Mouse (Mus musculus): Measurements from ENCODE around the gene Ercc4. TPM values are rescaled to one million over a fixed set of nuclear protein-coding genes. Genes with fewer than 3 reads are reported as not detected.

The Ercc4 gene
- polyA plus RNA-seq, 2 experiments = 3.1 TPM

GRCm38 (mm10) chr16:13147810-13148555 lies 38.5 kb downstream of the Ercc4 start:
- Histone ChIP-seq H3K4me3 (ENCODE audit: insufficient read depth in 1 of 2, low read depth in 2 of 2, low read length in 2 of 2) (no peak overlapping the region), H3K36me3 (replicated peaks; ENCODE audit: control insufficient read depth, insufficient read depth, low read depth) (no peaks in the 10 kb centered on the region; the same call in none of the 2 replicates), H3K4me2 (ENCODE audit: low read depth) (no peak overlapping the region), H3K9me3 (ENCODE audit: control insufficient read depth, low read length) (no peaks in the 10 kb centered on the region), H3K27ac (no peak overlapping the region), H3K9ac (replicated peaks) (no peak overlapping the region), H3K27me3 (ENCODE audit: control insufficient read depth, insufficient read depth, low read length) (no peaks in the 10 kb centered on the region), H3K4me1 (replicated peaks; ENCODE audit: control insufficient read depth in 2 of 2, insufficient read depth in 2 of 2, low read length in 1 of 2) (no peaks in the 10 kb centered on the region)
- ATAC-seq (ENCODE audit: insufficient read depth) (no peak), DNase-seq (ENCODE audit: low read depth in 3 of 3, low spot score in 3 of 3) (no peak)
- TF ChIP-seq CTCF (IDR thresholded peaks at IDR 0.05; ENCODE audit: low read depth) = no peak
- TF ChIP-seq EP300 (IDR thresholded peaks at IDR 0.05; ENCODE audit: low read depth) = no peak
- WGBS (ENCODE audit: insufficient replicate concordance) = 83% methylated on average over 19 of the region's 19 CpGs

- H3K36me3 ChIP-seq (replicated peaks; ENCODE audit: control insufficient read depth, insufficient read depth, low read depth) = no peaks in the 10 kb centered on the region; the same call in none of the 2 replicates
- H3K27ac ChIP-seq = no peak overlapping the region
- H3K4me3 ChIP-seq (ENCODE audit: insufficient read depth in 1 of 2, low read depth in 2 of 2, low read length in 2 of 2) = no peak overlapping the region
- H3K27me3 ChIP-seq (ENCODE audit: control insufficient read depth, insufficient read depth, low read length) = no peaks in the 10 kb centered on the region
- DNase-seq (ENCODE audit: low read depth in 3 of 3, low spot score in 3 of 3) = no peak
- H3K4me2 ChIP-seq (ENCODE audit: low read depth) = no peak overlapping the region
- no peaks in the 10 kb centered on the region for H3K4me1 ChIP-seq (replicated peaks; ENCODE audit: control insufficient read depth in 2 of 2, insufficient read depth in 2 of 2, low read length in 1 of 2)
- H3K9me3 ChIP-seq (ENCODE audit: control insufficient read depth, low read length) = no peaks in the 10 kb centered on the region
- H3K9ac ChIP-seq (replicated peaks) = no peak overlapping the region
- no peak for ATAC-seq (ENCODE audit: insufficient read depth)
- 81% methylated on average over 8 of the region's 8 CpGs for WGBS (ENCODE audit: insufficient replicate concordance)
- TF ChIP-seq EP300 (IDR thresholded peaks at IDR 0.05; ENCODE audit: low read depth) = no peak
- no peak for TF ChIP-seq CTCF (IDR thresholded peaks at IDR 0.05; ENCODE audit: low read depth)
Measured at GRCm38 (mm10) chr16:13149950-13150349, 40.5 kb downstream of the Ercc4 start.

GRCm38 (mm10) chr16:13150790-13151189 lies 41.3 kb downstream of the Ercc4 start:
- no peak overlapping the region for H3K4me3 ChIP-seq (ENCODE audit: insufficient read depth in 1 of 2, low read depth in 2 of 2, low read length in 2 of 2)
- H3K4me1 ChIP-seq (replicated peaks; ENCODE audit: control insufficient read depth in 2 of 2, insufficient read depth in 2 of 2, low read length in 1 of 2) = no peaks in the 10 kb centered on the region
- DNase-seq (ENCODE audit: low read depth in 3 of 3, low spot score in 3 of 3) (no peak), ATAC-seq (ENCODE audit: insufficient read depth) (no peak)
- TF ChIP-seq CTCF (IDR thresholded peaks at IDR 0.05; ENCODE audit: low read depth) (no peak), EP300 (IDR thresholded peaks at IDR 0.05; ENCODE audit: low read depth) (no peak)
- H3K27me3 ChIP-seq (ENCODE audit: control insufficient read depth, insufficient read depth, low read length) = no peaks in the 10 kb centered on the region
- no peak overlapping the region for H3K4me2 ChIP-seq (ENCODE audit: low read depth)
- H3K27ac ChIP-seq = no peak overlapping the region
- no peaks in the 10 kb centered on the region; the same call in none of the 2 replicates for H3K36me3 ChIP-seq (replicated peaks; ENCODE audit: control insufficient read depth, insufficient read depth, low read depth)
- no peak overlapping the region for H3K9ac ChIP-seq (replicated peaks)
- no peaks in the 10 kb centered on the region for H3K9me3 ChIP-seq (ENCODE audit: control insufficient read depth, low read length)
- WGBS (ENCODE audit: insufficient replicate concordance) = 80% methylated on average over 6 of the region's 6 CpGs

DNA sequence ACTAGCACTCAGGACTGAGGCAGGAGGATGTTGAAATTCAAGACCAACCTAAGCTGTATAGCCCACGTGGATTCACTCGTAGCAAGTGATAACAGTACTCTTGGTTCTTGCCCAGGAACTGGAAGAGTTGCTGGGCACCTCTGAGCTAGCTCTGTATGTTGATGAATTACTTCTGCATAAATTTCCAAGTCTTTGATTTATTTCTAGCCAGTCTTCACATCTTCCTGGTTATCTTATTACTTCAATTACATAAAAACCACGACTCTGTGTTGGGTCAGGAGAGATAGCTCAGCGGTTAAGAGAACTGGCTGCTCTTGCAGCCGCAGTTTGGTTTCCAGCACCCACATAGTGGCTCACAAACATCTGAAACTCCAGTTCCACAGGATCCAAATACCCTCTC lies 43.0 kb downstream of the Ercc4 start:
- no peak overlapping the region for H3K4me3 ChIP-seq (ENCODE audit: insufficient read depth in 1 of 2, low read depth in 2 of 2, low read length in 2 of 2)
- no peak overlapping the region for H3K27ac ChIP-seq
- H3K36me3 ChIP-seq (replicated peaks; ENCODE audit: control insufficient read depth, insufficient read depth, low read depth) = no peaks in the 10 kb centered on the region; the same call in 1 of the 2 replicates
- H3K4me1 ChIP-seq (replicated peaks; ENCODE audit: control insufficient read depth in 2 of 2, insufficient read depth in 2 of 2, low read length in 1 of 2) = no peaks in the 10 kb centered on the region
- DNase-seq (ENCODE audit: low read depth in 3 of 3, low spot score in 3 of 3) (no peak), ATAC-seq (ENCODE audit: insufficient read depth) (no peak)
- WGBS (ENCODE audit: insufficient replicate concordance) = 50% methylated on average over 5 of the region's 5 CpGs
- no peak overlapping the region for H3K9ac ChIP-seq (replicated peaks)
- no peaks in the 10 kb centered on the region for H3K27me3 ChIP-seq (ENCODE audit: control insufficient read depth, insufficient read depth, low read length)
- TF ChIP-seq CTCF (IDR thresholded peaks at IDR 0.05; ENCODE audit: low read depth) (no peak), EP300 (IDR thresholded peaks at IDR 0.05; ENCODE audit: low read depth) (no peak)
- no peak overlapping the region for H3K4me2 ChIP-seq (ENCODE audit: low read depth)
- no peaks in the 10 kb centered on the region for H3K9me3 ChIP-seq (ENCODE audit: control insufficient read depth, low read length)

DNA sequence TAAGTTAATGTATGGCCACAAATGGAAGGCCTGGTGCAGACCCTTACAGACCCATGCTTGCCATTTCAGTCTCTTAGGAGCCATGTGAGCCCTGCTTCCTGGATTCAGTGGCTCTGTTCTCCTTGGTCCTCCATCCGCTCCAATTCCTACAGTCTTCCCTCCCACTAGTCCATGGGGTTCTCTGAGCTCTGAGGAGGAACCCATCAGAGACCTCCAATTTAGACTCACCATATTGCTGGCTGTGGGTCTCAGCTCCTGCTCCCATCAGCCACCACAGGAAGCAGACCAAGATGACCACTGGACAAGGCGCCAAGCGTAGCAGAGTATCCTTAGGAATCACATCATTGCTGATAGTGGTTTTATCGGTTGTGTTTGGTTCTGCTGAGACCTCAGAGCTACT lies 43.7 kb downstream of the Ercc4 start:
- Histone ChIP-seq H3K9ac (replicated peaks) (no peak overlapping the region), H3K4me3 (ENCODE audit: insufficient read depth in 1 of 2, low read depth in 2 of 2, low read length in 2 of 2) (no peak overlapping the region), H3K36me3 (replicated peaks; ENCODE audit: control insufficient read depth, insufficient read depth, low read depth) (no peaks in the 10 kb centered on the region), H3K27ac (no peak overlapping the region), H3K4me2 (ENCODE audit: low read depth) (no peak overlapping the region), H3K27me3 (ENCODE audit: control insufficient read depth, insufficient read depth, low read length) (no peaks in the 10 kb centered on the region), H3K4me1 (replicated peaks; ENCODE audit: control insufficient read depth in 2 of 2, insufficient read depth in 2 of 2, low read length in 1 of 2) (no peaks in the 10 kb centered on the region), H3K9me3 (ENCODE audit: control insufficient read depth, low read length) (no peaks in the 10 kb centered on the region)
- 68% methylated on average over 4 of the region's 4 CpGs for WGBS (ENCODE audit: insufficient replicate concordance)
- TF ChIP-seq CTCF (IDR thresholded peaks at IDR 0.05; ENCODE audit: low read depth) = no peak
- TF ChIP-seq EP300 (IDR thresholded peaks at IDR 0.05; ENCODE audit: low read depth) = no peak
- DNase-seq (ENCODE audit: low read depth in 3 of 3, low spot score in 3 of 3) = no peak
- ATAC-seq (ENCODE audit: insufficient read depth) = no peak

Data from liver, embryonic 14.5 days (tissue).